Mouse (Mus musculus): Measurements from ENCODE around the gene Nlk. TPM values are rescaled to one million over a fixed set of nuclear protein-coding genes. Genes with fewer than 3 reads are reported as not detected.
"Not testable (repeated sequence)": the region's sequence is repeated elsewhere in the genome, so short reads cannot be mapped to it uniquely, and the experiment has no call there.

Gene Nlk
- polyA plus RNA-seq, 1 experiment = 13.8 TPM

- WGBS = 78% methylated on average over 2 of the region's 2 CpGs
Measured at GRCm38 (mm10) chr11:78595773-78596172, 101.4 kb downstream of the Nlk start.

GRCm38 (mm10) chr11:78594271-78594964, 102.8 kb downstream of the Nlk start:
- Histone ChIP-seq H3K4me3 (ENCODE audit: extremely low read depth, insufficient read depth, insufficient read length) (no peak overlapping the region), H3K27me3 (ENCODE audit: control insufficient read depth, insufficient read depth, low read length) (no peaks in the 10 kb centered on the region), H3K36me3 (ENCODE audit: control insufficient read depth, insufficient read depth, low read length) (no peaks in the 10 kb centered on the region), H3K27ac (ENCODE audit: insufficient read depth, low read length) (no peak overlapping the region), H3K4me1 (ENCODE audit: control insufficient read depth, insufficient read depth, insufficient read length) (no peaks in the 10 kb centered on the region)
- no peak for DNase-seq (ENCODE audit: low read depth in 1 of 2, low spot score in 2 of 2)
- WGBS = 86% methylated on average over 6 of the region's 6 CpGs
- no peak for TF ChIP-seq CTCF (IDR thresholded peaks at IDR 0.05; ENCODE audit: extremely low read depth, insufficient read depth, insufficient read length, insufficient replicate concordance)
- no peak for TF ChIP-seq POLR2A (IDR thresholded peaks at IDR 0.05; ENCODE audit: low read depth, low read length)

More at GRCm38 (mm10) chr11:78595773-78596172, 101.4 kb downstream of the Nlk start:
- H3K36me3 ChIP-seq (ENCODE audit: control insufficient read depth, insufficient read depth, low read length) = no peaks in the 10 kb centered on the region
- H3K27me3 ChIP-seq (ENCODE audit: control insufficient read depth, insufficient read depth, low read length) = no peaks in the 10 kb centered on the region
- H3K27ac ChIP-seq (ENCODE audit: insufficient read depth, low read length) = no peak overlapping the region
- DNase-seq (ENCODE audit: low read depth in 1 of 2, low spot score in 2 of 2) = no peak
- no peaks in the 10 kb centered on the region for H3K4me1 ChIP-seq (ENCODE audit: control insufficient read depth, insufficient read depth, insufficient read length)
- TF ChIP-seq CTCF (IDR thresholded peaks at IDR 0.05; ENCODE audit: extremely low read depth, insufficient read depth, insufficient read length, insufficient replicate concordance) (no peak), POLR2A (IDR thresholded peaks at IDR 0.05; ENCODE audit: low read depth, low read length) (no peak)
- no peak overlapping the region for H3K4me3 ChIP-seq (ENCODE audit: extremely low read depth, insufficient read depth, insufficient read length)

- not testable (repeated sequence) for H3K36me3 ChIP-seq (ENCODE audit: control insufficient read depth, insufficient read depth, low read length); H3K4me1 ChIP-seq (ENCODE audit: control insufficient read depth, insufficient read depth, insufficient read length); H3K27ac ChIP-seq (ENCODE audit: insufficient read depth, low read length); DNase-seq (ENCODE audit: low read depth in 1 of 2, low spot score in 2 of 2); H3K4me3 ChIP-seq (ENCODE audit: extremely low read depth, insufficient read depth, insufficient read length); H3K27me3 ChIP-seq (ENCODE audit: control insufficient read depth, insufficient read depth, low read length)
- WGBS = 97% methylated on average over 1 of the region's 1 CpGs
Measured at GRCm38 (mm10) chr11:78587677-78588076, 109.5 kb downstream of the Nlk start.

GRCm38 (mm10) chr11:78586099-78586498, 111.1 kb downstream of the Nlk start:
- Histone ChIP-seq H3K27ac (ENCODE audit: insufficient read depth, low read length) (no peak overlapping the region), H3K36me3 (ENCODE audit: control insufficient read depth, insufficient read depth, low read length) (peaks cover 10% of the 10 kb centered on the region), H3K27me3 (ENCODE audit: control insufficient read depth, insufficient read depth, low read length) (no peaks in the 10 kb centered on the region), H3K4me1 (ENCODE audit: control insufficient read depth, insufficient read depth, insufficient read length) (no peaks in the 10 kb centered on the region), H3K4me3 (ENCODE audit: extremely low read depth, insufficient read depth, insufficient read length) (no peak overlapping the region)
- TF ChIP-seq CTCF (IDR thresholded peaks at IDR 0.05; ENCODE audit: extremely low read depth, insufficient read depth, insufficient read length, insufficient replicate concordance) (no peak), POLR2A (IDR thresholded peaks at IDR 0.05; ENCODE audit: low read depth, low read length) (no peak)
- no peak for DNase-seq (ENCODE audit: low read depth in 1 of 2, low spot score in 2 of 2)

- H3K36me3 ChIP-seq (ENCODE audit: control insufficient read depth, insufficient read depth, low read length) = peaks cover 14% of the 10 kb centered on the region
- H3K4me1 ChIP-seq (ENCODE audit: control insufficient read depth, insufficient read depth, insufficient read length) = no peaks in the 10 kb centered on the region
- 80% methylated on average over 6 of the region's 6 CpGs for WGBS
- H3K27ac ChIP-seq (ENCODE audit: insufficient read depth, low read length) = no peak overlapping the region
- no peak overlapping the region for H3K4me3 ChIP-seq (ENCODE audit: extremely low read depth, insufficient read depth, insufficient read length)
- no peak for DNase-seq (ENCODE audit: low read depth in 1 of 2, low spot score in 2 of 2)
- no peaks in the 10 kb centered on the region for H3K27me3 ChIP-seq (ENCODE audit: control insufficient read depth, insufficient read depth, low read length)
- TF ChIP-seq POLR2A (IDR thresholded peaks at IDR 0.05; ENCODE audit: low read depth, low read length) = no peak
- no peak for TF ChIP-seq CTCF (IDR thresholded peaks at IDR 0.05; ENCODE audit: extremely low read depth, insufficient read depth, insufficient read length, insufficient replicate concordance)
Measured at GRCm38 (mm10) chr11:78582848-78583247, 114.3 kb downstream of the Nlk start.

- H3K27ac ChIP-seq (ENCODE audit: insufficient read depth, low read length) = no peak overlapping the region
- 82% methylated on average over 2 of the region's 2 CpGs for WGBS
- H3K27me3 ChIP-seq (ENCODE audit: control insufficient read depth, insufficient read depth, low read length) = no peaks in the 10 kb centered on the region
- TF ChIP-seq CTCF (IDR thresholded peaks at IDR 0.05; ENCODE audit: extremely low read depth, insufficient read depth, insufficient read length, insufficient replicate concordance) (no peak), POLR2A (IDR thresholded peaks at IDR 0.05; ENCODE audit: low read depth, low read length) (no peak)
- no peak overlapping the region for H3K4me3 ChIP-seq (ENCODE audit: extremely low read depth, insufficient read depth, insufficient read length)
- no peaks in the 10 kb centered on the region for H3K4me1 ChIP-seq (ENCODE audit: control insufficient read depth, insufficient read depth, insufficient read length)
- peaks cover 16% of the 10 kb centered on the region for H3K36me3 ChIP-seq (ENCODE audit: control insufficient read depth, insufficient read depth, low read length)
- no peak for DNase-seq (ENCODE audit: low read depth in 1 of 2, low spot score in 2 of 2)
Measured at GRCm38 (mm10) chr11:78574975-78575374, 122.2 kb downstream of the Nlk start.

- Histone ChIP-seq H3K36me3 (ENCODE audit: control insufficient read depth, insufficient read depth, low read length) (peaks cover 16% of the 10 kb centered on the region), H3K27me3 (ENCODE audit: control insufficient read depth, insufficient read depth, low read length) (no peaks in the 10 kb centered on the region), H3K4me3 (ENCODE audit: extremely low read depth, insufficient read depth, insufficient read length) (no peak overlapping the region), H3K27ac (ENCODE audit: insufficient read depth, low read length) (no peak overlapping the region), H3K4me1 (ENCODE audit: control insufficient read depth, insufficient read depth, insufficient read length) (no peaks in the 10 kb centered on the region)
- TF ChIP-seq POLR2A (IDR thresholded peaks at IDR 0.05; ENCODE audit: low read depth, low read length) (no peak), CTCF (IDR thresholded peaks at IDR 0.05; ENCODE audit: extremely low read depth, insufficient read depth, insufficient read length, insufficient replicate concordance) (no peak)
- 82% methylated on average over 3 of the region's 3 CpGs for WGBS
- no peak for DNase-seq (ENCODE audit: low read depth in 1 of 2, low spot score in 2 of 2)
Measured at GRCm38 (mm10) chr11:78574536-78574935, 122.6 kb downstream of the Nlk start.

GRCm38 (mm10) chr11:78574031-78574430, 123.1 kb downstream of the Nlk start:
- not testable (repeated sequence) for H3K4me3 ChIP-seq (ENCODE audit: extremely low read depth, insufficient read depth, insufficient read length)
- H3K36me3 ChIP-seq (ENCODE audit: control insufficient read depth, insufficient read depth, low read length) = peaks cover 18% of the 10 kb centered on the region

More at GRCm38 (mm10) chr11:78574031-78574430, 123.1 kb downstream of the Nlk start:
- H3K27me3 ChIP-seq (ENCODE audit: control insufficient read depth, insufficient read depth, low read length); H3K4me1 ChIP-seq (ENCODE audit: control insufficient read depth, insufficient read depth, insufficient read length); DNase-seq (ENCODE audit: low read depth in 1 of 2, low spot score in 2 of 2); H3K27ac ChIP-seq (ENCODE audit: insufficient read depth, low read length): not testable (repeated sequence)
- WGBS = 100% methylated on average over 4 of the region's 4 CpGs

Data from spleen, adult 2 months (tissue).